Mouse (Mus musculus): ENCODE measurements around the gene 4930474N05Rik.

Gene 4930474N05Rik

GRCm38 (mm10) chr14:36135749-36136148 is 41.0 kb downstream of the 4930474N05Rik start:
- no peaks in the 10 kb centered on the region for H3K27me3 ChIP-seq (ENCODE audit: insufficient read depth, low read length)
- no peaks in the 10 kb centered on the region for H3K9me3 ChIP-seq (ENCODE audit: low read length)
- H3K4me3 ChIP-seq (replicated peaks; ENCODE audit: low read length), result no peak overlapping the region
- H3K4me1 ChIP-seq (replicated peaks; ENCODE audit: low read depth, low read length), result no peaks in the 10 kb centered on the region
- TF ChIP-seq CTCF (conservative IDR thresholded peaks at IDR 0.05; ENCODE audit: low read length), result no peak
- no peak for TF ChIP-seq NANOG (IDR thresholded peaks at IDR 0.05; ENCODE audit: borderline replicate concordance, low read length)
- TF ChIP-seq POU5F1 (IDR thresholded peaks at IDR 0.05; ENCODE audit: borderline replicate concordance, low read length), result no peak
- H3K36me3 ChIP-seq (ENCODE audit: insufficient read depth, low read length), result no peaks in the 10 kb centered on the region

- TF ChIP-seq CTCF (conservative IDR thresholded peaks at IDR 0.05; ENCODE audit: low read length), result no peak
- Histone ChIP-seq H3K4me1 (replicated peaks; ENCODE audit: low read depth, low read length) (no peaks in the 10 kb centered on the region), H3K27me3 (ENCODE audit: insufficient read depth, low read length) (no peaks in the 10 kb centered on the region), H3K4me3 (replicated peaks; ENCODE audit: low read length) (no peak overlapping the region), H3K36me3 (ENCODE audit: insufficient read depth, low read length) (no peaks in the 10 kb centered on the region), H3K9me3 (ENCODE audit: low read length) (no peaks in the 10 kb centered on the region)
Observed at GRCm38 (mm10) chr14:36137696-36138095, 43.0 kb downstream of the 4930474N05Rik start.

- TF ChIP-seq CTCF (conservative IDR thresholded peaks at IDR 0.05; ENCODE audit: low read length) (no peak), POU5F1 (IDR thresholded peaks at IDR 0.05; ENCODE audit: borderline replicate concordance, low read length) (no peak), NANOG (IDR thresholded peaks at IDR 0.05; ENCODE audit: borderline replicate concordance, low read length) (no peak)
- Histone ChIP-seq H3K4me1 (replicated peaks; ENCODE audit: low read depth, low read length) (no peaks in the 10 kb centered on the region), H3K27me3 (ENCODE audit: insufficient read depth, low read length) (no peaks in the 10 kb centered on the region), H3K4me3 (replicated peaks; ENCODE audit: low read length) (no peak overlapping the region), H3K9me3 (ENCODE audit: low read length) (peaks cover 8% of the 10 kb centered on the region; the same call in 1 of the 2 replicates), H3K36me3 (ENCODE audit: insufficient read depth, low read length) (no peaks in the 10 kb centered on the region)
Observed at GRCm38 (mm10) chr14:36145261-36145660, 50.5 kb downstream of the 4930474N05Rik start.

Data from E14TG2a.4 (cell line).